Mouse (Mus musculus) v-Abl transformed pro-B cells (cell line): ENCODE measurements around the gene Spata2l.

Experiments
- in situ Hi-C, 2 experiments: fragments of 400-800 bp; cut with MboI; formaldehyde crosslinking; loops; one replicate each; pipeline ENCODE4 v1.15.1; 2025; ENCODE audit not compliant: unreplicated experiment in 2 of 2

Spata2l gene

DNA sequence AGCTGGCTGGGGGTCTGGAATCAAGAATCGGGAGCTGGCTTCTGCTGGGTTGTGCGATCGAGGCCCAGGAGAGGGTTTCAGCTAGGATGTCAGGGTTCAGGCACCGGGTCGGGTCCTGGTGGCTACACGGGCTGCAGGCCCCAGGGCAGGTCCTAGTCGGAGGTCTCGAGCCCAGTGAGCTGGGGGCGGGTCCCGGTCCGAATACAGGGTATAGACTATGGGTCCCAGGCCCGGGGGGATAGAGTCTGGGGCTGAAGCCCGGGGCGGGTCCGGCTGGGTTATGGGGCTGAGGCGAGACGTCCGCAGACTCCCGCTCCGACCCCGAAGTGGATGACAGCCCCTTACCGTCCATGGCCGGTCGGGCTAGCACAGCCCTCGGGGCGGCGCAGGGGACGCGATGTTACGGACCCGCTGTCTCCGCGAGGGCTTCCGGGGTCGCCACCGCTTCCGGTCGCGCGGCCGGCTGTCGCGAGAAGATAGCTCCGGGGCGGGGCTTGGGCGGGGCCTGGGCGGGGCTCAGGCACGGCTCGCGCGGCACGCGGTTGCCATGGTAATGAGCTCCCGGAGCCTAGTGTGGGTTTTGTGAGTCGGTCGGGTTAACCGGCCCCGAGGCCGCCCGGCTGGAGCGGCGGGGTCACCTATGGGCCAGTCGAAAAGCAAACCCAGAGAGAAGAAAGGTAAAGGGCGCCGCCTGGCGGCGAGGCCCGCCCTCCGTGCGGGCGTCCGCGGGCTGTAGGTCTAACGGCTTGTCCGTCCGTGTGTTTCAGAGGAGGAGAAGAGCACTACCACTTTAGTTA lies 23.5 kb downstream of the Spata2l start, which contains the start of the genes Chmp1a and Spata33:
Chmp1a (minus strand) TSS at position 443 of the 797 bp plus-strand sequence.
Spata33 (plus strand) TSS at position 512 of the 797 bp plus-strand sequence.
- in situ Hi-C loops: loop anchor here (5.0 to 10.0 kb wide), 2 partner anchors 72 to 75 kb away; no protein-coding TSS in a partner anchor

DNA sequence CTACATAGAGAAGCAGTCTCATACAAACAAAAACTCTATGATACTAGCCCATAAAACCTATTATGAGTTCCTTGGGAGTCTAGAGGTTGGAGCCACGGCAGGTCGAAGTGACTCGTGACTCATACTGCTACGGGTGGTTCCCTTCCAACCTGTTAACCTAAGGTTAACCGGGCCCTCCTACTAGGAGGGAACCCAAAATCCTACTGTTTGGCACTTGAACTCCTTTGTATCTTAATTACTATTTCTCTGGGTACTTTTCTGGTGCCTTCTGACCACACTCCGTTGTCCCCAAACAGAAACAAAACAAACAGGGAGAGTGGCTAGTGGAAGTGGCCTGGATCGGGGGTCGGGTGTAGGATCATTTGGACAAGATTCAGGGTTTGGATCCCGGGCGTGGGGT lies 24.2 kb downstream of the Spata2l start:
- in situ Hi-C loops: loop anchor here (5.0 to 10.0 kb wide), 2 partner anchors 73 to 75 kb away; no protein-coding TSS in a partner anchor

- in situ Hi-C loops: loop anchor here (5.0 kb wide), 2 partner anchors 296 to 366 kb away; no protein-coding TSS in a partner anchor
Observed at GRCm38 (mm10) chr8:123203571-123203970, 32.5 kb downstream of the Spata2l start.

GRCm38 (mm10) chr8:123202288-123202687 lies 33.7 kb downstream of the Spata2l start:
- in situ Hi-C loops: loop anchor here (5.0 kb wide), 2 partner anchors 295 to 365 kb away; no protein-coding TSS in a partner anchor

GRCm38 (mm10) chr8:123199864-123200263 lies 36.2 kb downstream of the Spata2l start:
- in situ Hi-C loops: loop anchor here (5.0 to 10.0 kb wide), 4 partner anchors 85 to 365 kb away; partner anchors contain the start of gene Cpne7 (in 1 of the 2)

DNA sequence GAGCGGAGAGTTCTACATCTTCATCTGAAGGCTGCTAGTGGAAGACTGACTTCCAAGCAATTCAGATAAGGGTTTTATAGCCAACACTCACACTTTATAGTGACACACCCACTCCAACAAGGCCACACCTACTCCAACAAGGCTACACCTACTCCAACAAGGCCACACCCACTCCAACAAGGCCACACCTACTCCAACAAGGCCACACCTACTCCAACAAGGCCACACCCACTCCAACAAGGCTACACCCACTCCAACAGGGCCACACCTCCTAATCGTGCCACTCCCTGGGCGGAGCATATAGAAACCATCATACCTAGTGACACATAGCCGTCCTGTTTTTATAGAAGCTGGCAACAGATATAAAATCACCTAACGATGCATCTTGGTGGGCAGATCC lies 39.0 kb downstream of the Spata2l start:
- in situ Hi-C loops: loop anchor here (10.0 kb wide), 2 partner anchors 82 to 362 kb away; partner anchors contain the start of gene Cpne7 (in 1 of the 2)

DNA sequence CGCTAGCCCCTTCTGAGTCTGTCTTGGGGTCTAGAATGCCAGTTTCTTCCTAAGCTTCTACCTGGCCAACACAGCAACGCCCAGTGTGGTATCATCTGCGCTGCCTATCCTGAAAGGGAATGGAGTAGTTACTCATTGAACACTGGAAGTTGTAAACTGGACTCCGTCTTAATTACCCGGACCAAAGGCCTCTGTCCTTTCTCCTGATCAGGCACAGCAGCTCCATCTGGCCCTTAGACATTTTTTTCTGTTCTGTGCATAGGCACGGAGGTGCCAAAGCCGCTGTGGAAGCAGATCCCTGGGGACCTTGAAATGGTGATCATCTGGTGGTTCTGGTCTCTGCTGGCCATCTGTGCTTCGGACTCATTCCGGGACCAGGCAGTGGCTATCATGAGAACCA lies 42.3 kb downstream of the Spata2l start:
- in situ Hi-C loops: loop anchor here (5.0 to 10.0 kb wide), 3 partner anchors 46 to 359 kb away; partner anchors contain the start of gene Cpne7 (in 1 of the 2)

GRCm38 (mm10) chr8:123191908-123192307 lies 44.1 kb downstream of the Spata2l start:
- in situ Hi-C loops: loop anchor here (5.0 to 10.0 kb wide), 3 partner anchors 45 to 357 kb away; partner anchors contain the start of gene Cpne7 (in 1 of the 2)

GRCm38 (mm10) chr8:123190678-123191077 lies 45.4 kb downstream of the Spata2l start:
- in situ Hi-C loops: loop anchor here (5.0 to 10.0 kb wide), 3 partner anchors 43 to 356 kb away; partner anchors contain the start of gene Cpne7 (in 1 of the 2)

DNA sequence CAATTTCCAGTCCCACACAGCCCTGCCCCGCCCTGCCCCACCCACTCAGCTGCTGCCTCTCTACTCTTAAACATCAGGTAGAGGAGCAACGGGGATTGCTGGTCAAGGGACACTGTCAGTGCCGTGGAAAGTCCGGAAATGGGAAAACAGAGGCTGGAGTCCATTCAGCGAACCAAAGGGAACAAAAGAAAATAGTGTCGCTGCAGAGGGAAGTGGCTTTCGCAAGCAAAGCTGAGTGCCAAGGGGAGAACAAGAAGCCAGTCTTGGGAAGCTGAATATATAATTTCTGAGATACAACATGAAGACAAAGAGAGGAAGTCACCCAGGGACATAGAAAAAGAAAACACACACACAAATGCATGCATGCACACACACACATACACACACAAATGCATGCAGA lies 47.2 kb downstream of the Spata2l start:
- in situ Hi-C loops: loop anchor here in 1 of 2 experiments (5.0 kb wide), 1 partner anchor 42 kb away; no protein-coding TSS in a partner anchor

DNA sequence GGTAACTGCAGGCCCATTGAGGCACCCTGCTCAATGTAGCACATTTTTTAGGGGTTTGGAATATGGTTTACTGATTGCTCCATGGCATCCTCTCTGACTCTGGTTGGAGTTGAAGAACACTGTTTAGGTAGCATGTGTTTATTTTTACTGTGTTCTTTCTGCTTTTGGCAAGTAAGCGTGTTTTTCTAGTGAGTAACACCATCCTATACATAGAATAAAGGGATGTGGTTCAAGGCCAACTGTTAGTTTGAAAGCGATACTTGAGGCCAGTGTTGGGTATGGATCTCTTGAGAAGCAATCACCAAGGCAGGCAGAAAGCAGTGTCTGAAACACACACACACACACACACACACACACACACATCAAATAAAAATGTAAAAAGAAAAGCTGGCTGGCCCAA lies 48.0 kb downstream of the Spata2l start:
- in situ Hi-C loops: loop anchor here in 1 of 2 experiments (5.0 kb wide), 1 partner anchor 41 kb away; no protein-coding TSS in a partner anchor

DNA sequence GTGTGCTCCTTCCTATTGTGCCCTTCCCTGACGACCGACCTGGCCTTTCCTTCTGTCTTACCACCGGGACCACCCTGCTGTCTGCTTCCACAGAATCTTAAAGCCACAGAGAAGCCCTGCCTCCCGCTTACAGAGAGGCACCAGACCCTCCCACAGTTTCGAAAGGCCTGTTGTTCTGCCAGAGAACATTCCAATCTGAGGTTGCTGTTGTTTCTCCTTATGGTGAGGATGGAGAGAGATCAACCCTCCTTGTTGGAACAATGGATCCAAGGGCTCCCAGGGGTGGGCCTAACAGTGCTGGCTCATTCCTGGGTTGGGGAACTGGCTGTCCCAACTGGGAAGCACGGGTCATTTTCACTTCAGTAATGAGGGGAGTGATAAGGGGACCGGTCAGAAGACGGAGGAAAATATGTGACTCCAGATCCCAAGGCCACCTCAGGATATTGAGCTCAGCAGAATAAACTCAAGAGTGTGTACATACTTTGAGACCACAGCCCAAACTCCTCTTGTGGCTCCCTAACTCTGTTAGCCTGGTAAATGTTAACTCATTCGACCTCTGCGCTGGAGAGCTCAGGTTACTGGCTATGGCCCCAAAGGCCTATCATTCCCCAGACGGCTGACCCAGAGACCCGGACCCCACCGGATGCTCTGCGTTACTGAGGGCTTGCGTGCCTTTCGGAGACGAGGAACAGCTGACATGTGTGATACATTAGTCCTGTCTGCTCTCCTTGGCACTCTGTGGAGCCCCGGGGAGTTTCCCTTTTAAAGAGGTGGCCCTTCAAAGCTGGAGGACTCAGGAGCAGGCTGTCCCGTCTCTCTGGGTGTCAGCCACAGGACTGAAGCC lies 50.2 kb downstream of the Spata2l start, which contains the start of gene Dpep1:
Dpep1 (plus strand) TSS at position 677 of the 844 bp plus-strand sequence.
- in situ Hi-C loops: loop anchor here in 1 of 2 experiments (5.0 kb wide), 1 partner anchor 38 kb away; no protein-coding TSS in a partner anchor

- in situ Hi-C loops: no loop called here
Observed at GRCm38 (mm10) chr8:123181391-123181790, 54.6 kb downstream of the Spata2l start.
